Mouse (Mus musculus): ENCODE data around the gene Olfr888. TPM values are rescaled to one million over a fixed set of nuclear protein-coding genes. Genes with fewer than 3 reads are reported as not detected.

The Olfr888 gene
- not detected for total RNA-seq (2021)
- long read RNA-seq, experiment 1: 0 reads
- long read RNA-seq, experiment 2: 0 reads

DNA sequence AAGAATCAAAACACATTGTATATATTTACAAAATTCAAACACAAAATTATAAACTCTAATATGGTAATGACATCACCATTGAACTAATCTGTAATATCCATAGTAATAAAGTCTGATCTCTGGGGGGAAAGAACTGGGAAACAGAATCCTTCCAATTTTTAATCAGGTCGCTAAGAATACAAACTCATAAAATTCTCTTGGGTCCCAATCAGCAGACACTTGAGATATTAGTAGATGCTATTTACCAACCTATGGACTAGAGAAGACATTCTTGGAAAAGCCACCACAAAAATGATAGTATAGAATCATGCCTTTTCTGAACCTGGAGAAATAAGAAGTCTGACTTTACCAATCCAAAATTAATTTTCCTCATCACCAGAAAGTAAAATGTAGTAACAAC, at the start of gene Olfr888:
TSS of gene Olfr888 (plus strand) at position 301 of the 400 bp plus-strand sequence.
- no peak for DNase-seq (ENCODE audit: low spot score)

DNA sequence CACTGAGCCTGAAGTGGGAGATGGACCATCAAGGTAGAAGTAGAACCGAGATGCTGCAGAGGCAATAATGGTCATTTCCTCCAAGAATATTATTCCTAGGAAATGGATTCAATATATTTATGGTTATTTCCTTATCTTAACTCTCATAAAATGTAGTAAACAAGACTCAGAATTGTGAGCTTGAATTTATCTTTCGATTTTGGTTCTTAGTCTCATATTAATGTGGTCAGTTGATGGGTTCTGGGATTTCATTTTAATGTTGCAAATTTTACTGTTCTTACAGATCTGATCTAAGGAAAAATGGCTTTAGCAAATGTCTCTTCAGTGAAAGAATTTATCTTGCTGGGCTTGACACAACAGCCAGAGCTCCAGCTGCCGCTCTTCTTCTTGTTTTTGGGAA, 46.9 kb upstream of the Olfr888 start, which contains the start of gene Olfr885:
TSS of gene Olfr885 (plus strand) at position 301 of the 400 bp plus-strand sequence.
- DNase-seq (ENCODE audit: low spot score): no peak

DNA sequence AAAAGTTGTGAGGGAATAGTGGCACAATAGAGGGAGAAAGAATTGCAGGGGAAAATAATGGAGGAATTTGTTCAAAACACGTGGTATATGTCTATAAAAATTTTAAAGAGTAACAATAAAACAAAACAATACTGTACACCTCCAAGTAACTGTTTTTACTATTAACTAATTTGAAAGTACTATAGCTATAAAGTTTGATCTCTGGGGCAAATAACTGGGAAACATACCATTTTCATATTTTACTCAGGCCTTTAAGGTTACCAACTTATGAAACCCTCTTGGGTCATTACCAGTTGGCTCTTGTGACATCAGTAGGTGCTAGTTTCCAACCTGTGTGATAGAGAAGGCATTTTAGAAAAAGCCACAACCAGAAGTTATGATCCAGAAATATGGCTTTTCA, 24.2 kb upstream of the Olfr888 start, which contains the start of gene Olfr887:
TSS of gene Olfr887 (plus strand) at position 301 of the 400 bp plus-strand sequence.
- DNase-seq (ENCODE audit: low spot score): no peak

DNA sequence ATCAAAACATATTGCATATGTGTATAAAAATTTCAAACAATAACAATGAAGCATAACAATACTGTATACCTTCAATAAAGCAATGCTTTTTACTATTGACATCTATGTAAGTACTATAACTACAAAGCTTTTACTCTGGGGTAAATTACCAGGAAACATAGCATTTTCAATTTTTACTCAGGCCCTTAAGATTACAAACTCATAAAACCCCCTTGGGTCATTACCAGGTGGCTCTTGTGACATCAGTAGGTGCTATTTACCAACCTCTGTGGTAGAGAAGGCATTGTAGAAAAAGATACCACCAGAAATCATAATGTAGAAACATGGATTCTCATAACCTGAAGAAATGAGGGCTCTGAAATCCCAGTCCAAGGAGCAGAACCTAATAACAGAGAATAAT, 7.0 kb downstream of the Olfr888 start, which contains the start of gene Olfr889:
TSS of gene Olfr889 (plus strand) at position 301 of the 400 bp plus-strand sequence.
- DNase-seq (ENCODE audit: low spot score): no peak

DNA sequence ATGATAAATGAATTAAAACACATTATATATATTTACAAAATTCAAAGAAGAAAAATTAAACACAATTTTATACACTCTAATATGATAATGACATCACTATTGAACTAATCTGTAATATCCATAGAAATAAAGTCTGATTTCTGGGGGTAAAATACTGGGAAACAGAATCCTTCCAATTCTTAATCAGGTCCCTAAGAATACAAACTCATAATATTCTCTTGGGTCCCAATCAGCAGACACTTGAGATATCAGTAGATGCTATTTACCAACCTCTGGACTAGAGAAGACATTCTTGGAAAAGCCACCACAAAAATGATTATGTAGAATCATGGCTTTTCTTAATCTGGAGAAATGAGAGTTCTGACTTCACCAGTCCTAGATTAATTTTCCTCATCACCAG, 34.3 kb downstream of the Olfr888 start, which contains the start of gene Olfr890:
TSS of gene Olfr890 (plus strand) at position 301 of the 400 bp plus-strand sequence.
- DNase-seq (ENCODE audit: low spot score): no peak

Other genes with a start within 250 kb of the Olfr888 start
- gene Olfr145, start 211.4 kb upstream of the Olfr888 start, total RNA-seq (2021): not detected
- gene Olfr878, start 190.3 kb upstream of the Olfr888 start, total RNA-seq (2021): not detected
- gene Olfr881, start 116.3 kb upstream of the Olfr888 start, total RNA-seq (2021): not detected
- gene Olfr883, start 82.3 kb upstream of the Olfr888 start, total RNA-seq (2021): not detected
- not detected for gene Olfr884, start 61.6 kb upstream of the Olfr888 start, total RNA-seq (2021)
- not detected for gene Olfr885, start 46.8 kb upstream of the Olfr888 start, total RNA-seq (2021)
- not detected for gene Olfr887, start 24.1 kb upstream of the Olfr888 start, total RNA-seq (2021)
- not detected for gene Olfr889, start 7.1 kb downstream of the Olfr888 start, total RNA-seq (2021)
- gene Olfr890, start 34.4 kb downstream of the Olfr888 start, total RNA-seq (2021): not detected
- gene Olfr891, start 72.7 kb downstream of the Olfr888 start, total RNA-seq (2021): not detected
- not detected for gene Olfr893, start 100.2 kb downstream of the Olfr888 start, total RNA-seq (2021)
- gene Olfr894, start 109.9 kb downstream of the Olfr888 start, total RNA-seq (2021): not detected
- gene Olfr143, start 144.6 kb downstream of the Olfr888 start, total RNA-seq (2021): not detected
- gene Olfr895, start 159.7 kb downstream of the Olfr888 start, total RNA-seq (2021): not detected
- not detected for gene Olfr896-ps1, start 183.0 kb downstream of the Olfr888 start, total RNA-seq (2021)
- not detected for gene Olfr25, start 220.9 kb downstream of the Olfr888 start, total RNA-seq (2021)
- not detected for gene Olfr898, start 240.3 kb downstream of the Olfr888 start, total RNA-seq (2021)

Data from gastrocnemius, adult 18-20 months (tissue).